Mouse (Mus musculus) megakaryocyte-erythroid progenitor cell, adult 5-6 weeks (primary cell): ENCODE results near the gene Nup210. TPM values are rescaled to one million over a fixed set of nuclear protein-coding genes. Genes with fewer than 3 reads are reported as not detected.
A peak's percentile ranks its signal among the peaks of the same experiment; 100 is the strongest.

Experiments
- ATAC-seq: replicated peaks from 2 replicates; pipeline ENCODE4 v1.8.0; 2016; ENCODE audit warnings: mild to moderate bottlenecking, inconsistent platforms; ENCODE audit not compliant: severe bottlenecking, poor library complexity, low FRiP score, low TSS enrichment
- total RNA-seq, 2 experiments: library from RNA; stranded (forward) in 1 of 2; stranded (reverse) in 1 of 2; fragments of 200-1000, 215-1000 nt in 1 of 2; fragments of >200 nt in 1 of 2; fragmentation: Nextera tagmentation in 1 of 2; gene quantifications; 2 replicates each; pipeline ENCODE4 v1.2.3; 2014 to 2017

Gene Nup210
- 135 and 191 TPM in 2 replicates for total RNA-seq (2014; fragmentation: Nextera tagmentation)
- total RNA-seq (2017) = 76.4 and 185 TPM in 2 replicates

GRCm38 (mm10) chr6:91116244-91117145 lies at the start of gene Nup210:
Gene Nup210, minus strand, starts transcription at chr6:91116829.
- peak; percentile 90 for ATAC-seq

- ATAC-seq = peak; percentile 32
Observed at GRCm38 (mm10) chr6:91165210-91165609, 48.6 kb upstream of the Nup210 start.

DNA sequence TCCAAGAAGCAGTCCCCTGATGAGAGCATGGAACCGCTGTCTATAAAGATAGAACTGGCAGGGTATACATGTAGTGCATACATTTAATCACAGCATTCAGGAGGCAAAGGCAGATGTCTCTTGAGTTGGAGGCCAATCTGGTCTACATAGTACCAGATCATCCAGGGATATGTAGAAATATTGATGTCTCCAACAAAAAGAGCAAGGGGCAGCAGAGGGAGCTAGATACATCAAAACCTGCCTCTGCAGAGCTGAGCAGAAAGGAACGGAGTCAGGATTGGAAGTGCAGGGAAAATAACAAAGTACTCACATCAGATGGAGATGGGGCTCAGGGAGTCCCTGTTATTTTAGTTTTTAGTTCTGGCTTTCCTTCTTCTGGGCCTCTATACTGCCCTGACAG lies 48.0 kb upstream of the Nup210 start:
- ATAC-seq = no peak

GRCm38 (mm10) chr6:91163195-91163911 lies 46.7 kb upstream of the Nup210 start:
- peak; percentile 83 for ATAC-seq

- ATAC-seq = no peak
Observed at GRCm38 (mm10) chr6:91162314-91162713, 45.7 kb upstream of the Nup210 start.

GRCm38 (mm10) chr6:91161506-91162235 lies 45.0 kb upstream of the Nup210 start:
- no peak for ATAC-seq

- no peak for ATAC-seq
Observed at GRCm38 (mm10) chr6:91160976-91161375, 44.3 kb upstream of the Nup210 start.

- no peak for ATAC-seq
Observed at GRCm38 (mm10) chr6:91160399-91160798, 43.8 kb upstream of the Nup210 start.

DNA sequence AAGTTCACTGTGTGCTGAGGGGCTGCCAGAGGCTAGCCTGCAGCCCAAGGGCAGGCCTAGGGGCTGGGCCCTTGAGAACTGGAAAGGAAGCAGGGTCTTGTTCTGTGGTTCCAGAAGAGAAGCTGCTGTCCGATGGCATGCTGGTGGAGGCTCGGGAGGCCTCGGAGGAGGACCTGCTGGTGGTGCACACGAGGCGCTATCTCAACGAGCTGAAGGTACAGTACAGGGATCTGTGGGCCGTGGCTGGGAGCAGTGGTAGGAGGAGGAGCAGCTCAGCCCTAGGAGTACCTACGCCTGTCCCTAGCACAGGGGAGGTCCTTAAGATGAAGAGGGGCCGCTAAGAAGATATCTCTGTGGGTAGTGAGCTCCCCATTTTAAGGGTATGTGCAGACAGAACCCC lies 42.4 kb upstream of the Nup210 start:
- ATAC-seq = no peak

GRCm38 (mm10) chr6:91157237-91157570 lies 40.6 kb upstream of the Nup210 start:
- no peak for ATAC-seq

GRCm38 (mm10) chr6:91156554-91157236 lies 40.1 kb upstream of the Nup210 start, which contains the start of gene Hdac11:
Gene Hdac11, plus strand, starts transcription at chr6:91156665.
- peak; percentile 95 for ATAC-seq

DNA sequence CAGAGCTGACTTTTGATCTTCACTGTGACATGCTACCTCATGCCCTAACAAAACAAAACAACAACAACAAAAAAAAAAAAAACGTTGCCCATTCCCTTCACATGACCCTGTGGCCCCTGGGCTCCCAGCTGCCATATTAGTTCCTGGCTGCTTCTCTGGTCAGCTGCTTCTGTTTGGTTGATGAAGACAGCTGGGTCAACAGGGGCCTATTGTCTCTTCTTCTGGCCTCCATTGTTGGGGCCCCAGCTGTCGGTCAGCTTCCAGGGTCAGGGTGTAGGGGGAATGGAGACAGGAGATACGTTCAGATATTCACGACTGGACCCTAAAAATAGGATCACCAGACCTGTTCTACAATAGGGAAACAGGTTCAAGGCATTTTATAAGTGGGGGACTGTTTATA lies 39.4 kb upstream of the Nup210 start:
- ATAC-seq = no peak

DNA sequence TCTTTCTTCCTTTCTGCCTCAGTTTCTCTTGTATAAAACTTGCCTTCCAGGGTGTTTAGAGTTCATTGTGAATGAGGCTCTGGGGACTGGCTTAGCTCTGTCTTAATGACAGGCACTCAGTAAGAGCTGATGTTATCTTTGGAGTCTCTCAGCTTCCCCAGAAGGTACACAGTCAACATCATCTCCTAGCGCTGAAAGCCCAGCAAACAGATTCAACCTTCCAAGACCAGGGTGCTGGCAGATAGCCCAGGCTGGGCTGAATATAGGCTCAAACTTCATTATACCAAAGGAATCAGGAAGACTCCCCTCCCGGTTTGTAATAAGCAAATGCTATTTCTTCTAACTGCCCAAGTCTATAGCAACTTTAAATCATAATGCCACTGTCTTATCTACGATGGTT lies 38.7 kb upstream of the Nup210 start:
- no peak for ATAC-seq

DNA sequence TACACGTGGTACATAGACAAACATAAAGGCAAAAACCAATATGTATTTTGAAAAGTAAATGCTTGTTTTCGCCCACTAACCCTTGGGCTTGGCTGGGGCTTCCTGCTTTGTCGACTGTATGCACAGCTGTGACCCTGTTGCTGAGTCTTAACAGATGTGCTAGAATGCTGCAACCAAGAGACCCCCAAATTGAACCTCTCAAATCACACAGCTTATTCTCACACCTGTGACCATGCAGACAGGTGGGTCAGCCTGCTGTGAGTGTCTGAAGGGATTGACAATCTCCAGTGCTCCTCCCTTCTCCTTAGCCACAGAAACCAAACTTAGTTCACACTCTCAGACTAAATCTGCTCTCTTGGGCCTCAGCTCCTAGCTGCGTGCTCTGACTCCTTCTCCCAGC lies 38.1 kb upstream of the Nup210 start:
- no peak for ATAC-seq

DNA sequence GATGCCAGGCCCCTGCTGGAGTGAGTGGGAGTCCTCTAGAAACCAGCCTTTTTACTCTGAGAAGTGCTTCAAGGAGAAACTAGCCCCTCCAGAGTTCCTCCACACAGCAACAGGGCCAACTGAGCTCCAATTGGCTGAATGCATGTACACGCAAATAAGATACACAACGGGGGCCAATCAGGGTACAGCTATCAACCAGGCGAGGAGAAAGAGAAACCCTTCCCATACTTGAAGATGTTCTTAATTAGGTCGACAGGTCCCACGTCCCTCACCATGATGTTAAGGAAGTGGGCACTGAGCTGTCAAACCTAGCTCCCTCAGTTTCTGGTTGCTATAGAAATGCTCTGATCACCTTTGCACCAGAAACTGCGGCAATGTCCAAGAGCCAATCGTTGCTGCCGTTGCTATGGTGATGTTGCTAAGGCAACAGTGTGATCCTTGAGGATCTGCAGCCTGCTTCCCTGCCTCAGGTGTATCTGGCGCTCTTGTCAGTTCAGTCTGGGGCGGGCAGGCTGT lies 37.0 kb upstream of the Nup210 start:
- peak; percentile 57 for ATAC-seq

DNA sequence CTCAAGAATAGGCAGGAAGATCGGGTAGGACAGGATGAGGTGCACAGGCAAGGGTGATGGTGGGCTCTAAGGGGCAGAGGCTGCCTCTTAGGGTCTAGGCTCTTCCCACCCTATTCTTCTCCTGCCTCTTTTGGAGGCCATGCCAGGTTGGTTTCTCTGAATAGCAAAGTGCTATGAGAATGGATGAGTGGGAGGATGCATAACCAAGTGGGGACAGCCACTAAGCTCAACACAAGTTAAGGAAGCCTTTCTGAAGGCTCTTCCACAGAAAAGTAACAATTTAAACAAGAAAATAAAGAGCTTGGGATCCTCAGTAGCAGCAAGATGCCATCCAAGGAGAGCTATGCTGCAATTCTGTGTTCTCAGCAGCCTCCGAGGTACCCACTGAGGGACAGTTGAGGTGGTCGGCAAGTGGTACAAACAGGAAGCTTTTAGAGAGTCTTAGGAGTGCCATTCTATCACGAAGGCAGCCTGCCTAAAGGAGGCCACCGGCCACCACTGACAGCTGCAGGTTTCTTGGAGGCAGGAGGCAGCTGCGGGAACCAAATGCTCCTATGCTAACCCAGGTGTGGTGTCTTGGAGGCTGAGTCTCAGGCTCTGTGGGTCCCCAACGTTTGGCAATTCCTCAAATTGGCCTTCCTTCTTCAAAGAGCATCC lies 36.4 kb upstream of the Nup210 start:
- no peak for ATAC-seq

GRCm38 (mm10) chr6:91147152-91147770 lies 30.6 kb upstream of the Nup210 start:
- no peak for ATAC-seq

DNA sequence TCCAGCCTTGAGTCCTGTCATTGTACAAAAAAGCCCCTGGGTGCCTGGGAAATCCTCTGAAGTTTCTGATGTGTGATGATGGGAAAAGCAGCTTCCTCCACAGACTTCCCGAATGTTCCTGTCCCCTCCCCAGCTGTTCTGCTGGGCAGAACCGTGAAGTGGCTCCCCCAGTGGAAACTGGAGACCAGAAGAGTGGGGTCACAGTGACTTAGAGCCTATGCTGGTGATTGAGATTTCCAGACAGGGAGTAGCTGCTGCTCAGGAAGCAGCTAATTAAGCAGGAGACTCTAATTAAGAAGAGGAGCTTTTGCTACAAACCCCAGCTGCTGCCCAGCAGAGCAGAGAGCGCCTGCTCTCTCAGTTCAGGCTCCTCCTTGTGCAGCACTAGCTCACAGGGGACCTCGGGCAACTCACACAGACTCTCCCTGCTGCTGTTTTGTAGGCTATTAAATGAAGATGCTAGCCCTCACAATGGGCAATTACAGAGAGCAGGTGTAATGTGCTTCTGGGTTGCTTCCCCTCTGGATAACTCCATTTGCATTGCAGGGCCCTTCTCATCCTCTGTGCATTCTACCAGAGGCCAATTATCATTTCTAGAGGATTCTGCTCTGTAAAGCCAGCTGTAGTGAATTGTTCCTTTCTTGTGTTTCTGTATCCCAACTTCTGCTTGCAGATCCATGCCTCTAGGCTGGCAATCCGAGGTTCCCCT lies 30.0 kb upstream of the Nup210 start:
- no peak for ATAC-seq
